Mouse (Mus musculus): Measurements from ENCODE around the gene Zmiz2. TPM values are rescaled to one million over a fixed set of nuclear protein-coding genes. Genes with fewer than 3 reads are reported as not detected.
"Not testable (repeated sequence)": the region's sequence is repeated elsewhere in the genome, so short reads cannot be mapped to it uniquely, and the experiment has no call there.

Zmiz2 gene
- polyA plus RNA-seq, 2 experiments: 12.4 to 34.1 TPM

- Histone ChIP-seq H3K9me3 (ENCODE audit: control insufficient read depth, low read length) (no peaks in the 10 kb centered on the region), H3K36me3 (ENCODE audit: control insufficient read depth, insufficient read depth, low read length) (no peaks in the 10 kb centered on the region), H3K4me1 (ENCODE audit: control insufficient read depth, insufficient read depth, low read length) (peaks cover 3% of the 10 kb centered on the region), H3K4me2 (replicated peaks; ENCODE audit: low read depth, low read length, severe bottlenecking) (no peak overlapping the region), H3K4me3 (replicated peaks; ENCODE audit: low read length) (no peak overlapping the region), H3K27ac (replicated peaks; ENCODE audit: low read depth, low read length) (no peak overlapping the region), H3K27me3 (ENCODE audit: control insufficient read depth, insufficient read depth, low read length) (no peaks in the 10 kb centered on the region), H3K9ac (ENCODE audit: low read depth, low read length, severe bottlenecking) (no peak overlapping the region)
- no peak for TF ChIP-seq POLR2A (IDR thresholded peaks at IDR 0.05; ENCODE audit: borderline replicate concordance, extremely low read depth, insufficient read depth, insufficient read length)
- DNase-seq (ENCODE audit: low spot score) (no peak), ATAC-seq (ENCODE audit: low FRiP score, low read depth) (no peak)
- 88% methylated on average over 7 of the region's 7 CpGs for WGBS
These were observed 57.1 kb downstream of the Zmiz2 start for GRCm38 (mm10) chr11:6445951-6446350.

- Histone ChIP-seq H3K9me3 (ENCODE audit: control insufficient read depth, low read length) (no peaks in the 10 kb centered on the region), H3K27me3 (ENCODE audit: control insufficient read depth, insufficient read depth, low read length) (no peaks in the 10 kb centered on the region), H3K36me3 (ENCODE audit: control insufficient read depth, insufficient read depth, low read length) (no peaks in the 10 kb centered on the region), H3K4me1 (ENCODE audit: control insufficient read depth, insufficient read depth, low read length) (peaks cover 3% of the 10 kb centered on the region), H3K4me2 (replicated peaks; ENCODE audit: low read depth, low read length, severe bottlenecking) (no peak overlapping the region), H3K9ac (ENCODE audit: low read depth, low read length, severe bottlenecking) (no peak overlapping the region), H3K4me3 (replicated peaks; ENCODE audit: low read length) (no peak overlapping the region), H3K27ac (replicated peaks; ENCODE audit: low read depth, low read length) (no peak overlapping the region)
- DNase-seq (ENCODE audit: low spot score) (no peak), ATAC-seq (ENCODE audit: low FRiP score, low read depth) (no peak)
- TF ChIP-seq POLR2A (IDR thresholded peaks at IDR 0.05; ENCODE audit: borderline replicate concordance, extremely low read depth, insufficient read depth, insufficient read length): no peak
- WGBS: 82% methylated on average over 4 of the region's 4 CpGs
These were observed 58.6 kb downstream of the Zmiz2 start for GRCm38 (mm10) chr11:6447493-6447892.

DNA sequence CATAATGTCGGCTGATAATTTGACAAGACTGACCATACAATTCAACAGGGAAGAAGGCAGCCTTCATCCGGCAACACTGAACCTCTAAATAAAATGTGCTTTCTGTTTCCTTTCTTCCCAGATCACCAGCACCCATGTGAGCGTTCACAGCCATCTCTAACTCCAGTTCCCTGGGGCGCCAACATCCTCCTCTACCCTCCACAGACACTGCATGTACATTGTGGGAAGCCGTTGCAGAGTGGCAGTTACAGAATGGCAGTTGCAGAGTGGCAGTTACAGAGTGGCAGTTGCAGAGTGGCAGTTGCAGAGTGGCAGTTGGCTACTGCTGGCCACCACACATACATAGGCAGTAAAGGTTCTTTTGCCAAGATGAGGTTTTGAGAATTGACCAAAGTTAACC, 59.3 kb downstream of the Zmiz2 start:
- WGBS: 89% methylated on average over 5 of the region's 5 CpGs
- H3K4me3 ChIP-seq (replicated peaks; ENCODE audit: low read length); H3K27me3 ChIP-seq (ENCODE audit: control insufficient read depth, insufficient read depth, low read length); H3K9me3 ChIP-seq (ENCODE audit: control insufficient read depth, low read length); H3K4me2 ChIP-seq (replicated peaks; ENCODE audit: low read depth, low read length, severe bottlenecking); H3K36me3 ChIP-seq (ENCODE audit: control insufficient read depth, insufficient read depth, low read length); ATAC-seq (ENCODE audit: low FRiP score, low read depth); H3K9ac ChIP-seq (ENCODE audit: low read depth, low read length, severe bottlenecking); DNase-seq (ENCODE audit: low spot score); H3K4me1 ChIP-seq (ENCODE audit: control insufficient read depth, insufficient read depth, low read length); H3K27ac ChIP-seq (replicated peaks; ENCODE audit: low read depth, low read length): not testable (repeated sequence)

Small RNA genes within 50 kb of the gene (microRNA-seq; reads per million reads assigned to microRNA genes)
- gene Mir7651: not detected

Other genes starting within 250 kb of the Zmiz2 start
- gene A730071L15Rik, start 189.0 kb upstream of the Zmiz2 start, polyA plus RNA-seq (2012; rRNA removed): 0.23 and 0.30 TPM in 2 replicates
- gene A730071L15Rik, start 189.0 kb upstream of the Zmiz2 start, polyA plus RNA-seq (2014; fragmentation: Nextera tagmentation; extraction: Ambion mirVana): 0.48 and 0.76 TPM in 2 replicates
- gene Nudcd3, start 188.7 kb upstream of the Zmiz2 start, polyA plus RNA-seq (2012; rRNA removed): 45.9 and 51.6 TPM in 2 replicates
- gene Nudcd3, start 188.7 kb upstream of the Zmiz2 start, polyA plus RNA-seq (2014; fragmentation: Nextera tagmentation; extraction: Ambion mirVana): 32.1 and 38.5 TPM in 2 replicates
- gene Npc1l1, start 158.9 kb upstream of the Zmiz2 start, polyA plus RNA-seq (2012; rRNA removed): 0.23 and 0.46 TPM in 2 replicates
- 0.15 and 0.25 TPM in 2 replicates for gene Npc1l1, start 158.9 kb upstream of the Zmiz2 start, polyA plus RNA-seq (2014; fragmentation: Nextera tagmentation; extraction: Ambion mirVana)
- gene Ddx56, start 121.3 kb upstream of the Zmiz2 start, polyA plus RNA-seq (2012; rRNA removed): 62.9 and 71.2 TPM in 2 replicates
- 92.4 and 93.4 TPM in 2 replicates for gene Ddx56, start 121.3 kb upstream of the Zmiz2 start, polyA plus RNA-seq (2014; fragmentation: Nextera tagmentation; extraction: Ambion mirVana)
- gene Tmed4, start 114.2 kb upstream of the Zmiz2 start, polyA plus RNA-seq (2012; rRNA removed): 132 and 137 TPM in 2 replicates
- gene Tmed4, start 114.2 kb upstream of the Zmiz2 start, polyA plus RNA-seq (2014; fragmentation: Nextera tagmentation; extraction: Ambion mirVana): 108 and 120 TPM in 2 replicates
- 59.2 and 66.3 TPM in 2 replicates for gene Ogdh, start 97.4 kb upstream of the Zmiz2 start, polyA plus RNA-seq (2012; rRNA removed)
- gene Ogdh, start 97.4 kb upstream of the Zmiz2 start, polyA plus RNA-seq (2014; fragmentation: Nextera tagmentation; extraction: Ambion mirVana): 79.4 and 86.6 TPM in 2 replicates
- gene Ppia, start 26.4 kb downstream of the Zmiz2 start, polyA plus RNA-seq (2012; rRNA removed): 2,776 and 3,384 TPM in 2 replicates
- gene Ppia, start 26.4 kb downstream of the Zmiz2 start, polyA plus RNA-seq (2014; fragmentation: Nextera tagmentation; extraction: Ambion mirVana): 4,586 and 4,744 TPM in 2 replicates
- gene H2afv, start 55.4 kb downstream of the Zmiz2 start, polyA plus RNA-seq (2012; rRNA removed): 203 and 273 TPM in 2 replicates
- 548 and 588 TPM in 2 replicates for gene H2afv, start 55.4 kb downstream of the Zmiz2 start, polyA plus RNA-seq (2014; fragmentation: Nextera tagmentation; extraction: Ambion mirVana)
- 17.6 and 20.9 TPM in 2 replicates for gene Purb, start 86.8 kb downstream of the Zmiz2 start, polyA plus RNA-seq (2012; rRNA removed)
- gene Purb, start 86.8 kb downstream of the Zmiz2 start, polyA plus RNA-seq (2014; fragmentation: Nextera tagmentation; extraction: Ambion mirVana): 24.8 and 27.1 TPM in 2 replicates
- gene Myo1g, start 131.9 kb downstream of the Zmiz2 start, polyA plus RNA-seq (2012; rRNA removed): 3.9 and 5.0 TPM in 2 replicates
- 3.1 and 3.2 TPM in 2 replicates for gene Myo1g, start 131.9 kb downstream of the Zmiz2 start, polyA plus RNA-seq (2014; fragmentation: Nextera tagmentation; extraction: Ambion mirVana)
- 104 and 123 TPM in 2 replicates for gene Ccm2, start 157.8 kb downstream of the Zmiz2 start, polyA plus RNA-seq (2012; rRNA removed)
- 96.0 and 98.9 TPM in 2 replicates for gene Ccm2, start 157.8 kb downstream of the Zmiz2 start, polyA plus RNA-seq (2014; fragmentation: Nextera tagmentation; extraction: Ambion mirVana)
- gene Nacad, start 217.0 kb downstream of the Zmiz2 start, polyA plus RNA-seq (2012; rRNA removed): 2.0 and 2.1 TPM in 2 replicates
- gene Nacad, start 217.0 kb downstream of the Zmiz2 start, polyA plus RNA-seq (2014; fragmentation: Nextera tagmentation; extraction: Ambion mirVana): 0.89 and 1.7 TPM in 2 replicates
- gene Tbrg4, start 237.0 kb downstream of the Zmiz2 start, polyA plus RNA-seq (2012; rRNA removed): 108 and 147 TPM in 2 replicates
- gene Tbrg4, start 237.0 kb downstream of the Zmiz2 start, polyA plus RNA-seq (2014; fragmentation: Nextera tagmentation; extraction: Ambion mirVana): 33.8 and 34.3 TPM in 2 replicates
- not detected in 2 replicates for gene Wap, start 249.6 kb downstream of the Zmiz2 start, polyA plus RNA-seq (2012; rRNA removed)
- not detected in 2 replicates for gene Wap, start 249.6 kb downstream of the Zmiz2 start, polyA plus RNA-seq (2014; fragmentation: Nextera tagmentation; extraction: Ambion mirVana)